Mouse (Mus musculus): ENCODE measurements around the gene Rps6kl1. TPM values are rescaled to one million over a fixed set of nuclear protein-coding genes. Genes with fewer than 3 reads are reported as not detected.

Gene Rps6kl1
- total RNA-seq (2015) (0.04 TPM in 1 of 2 replicates, not detected in the other), total RNA-seq (2017) (0.15 TPM in 1 of 2 replicates, not detected in the other)

DNA sequence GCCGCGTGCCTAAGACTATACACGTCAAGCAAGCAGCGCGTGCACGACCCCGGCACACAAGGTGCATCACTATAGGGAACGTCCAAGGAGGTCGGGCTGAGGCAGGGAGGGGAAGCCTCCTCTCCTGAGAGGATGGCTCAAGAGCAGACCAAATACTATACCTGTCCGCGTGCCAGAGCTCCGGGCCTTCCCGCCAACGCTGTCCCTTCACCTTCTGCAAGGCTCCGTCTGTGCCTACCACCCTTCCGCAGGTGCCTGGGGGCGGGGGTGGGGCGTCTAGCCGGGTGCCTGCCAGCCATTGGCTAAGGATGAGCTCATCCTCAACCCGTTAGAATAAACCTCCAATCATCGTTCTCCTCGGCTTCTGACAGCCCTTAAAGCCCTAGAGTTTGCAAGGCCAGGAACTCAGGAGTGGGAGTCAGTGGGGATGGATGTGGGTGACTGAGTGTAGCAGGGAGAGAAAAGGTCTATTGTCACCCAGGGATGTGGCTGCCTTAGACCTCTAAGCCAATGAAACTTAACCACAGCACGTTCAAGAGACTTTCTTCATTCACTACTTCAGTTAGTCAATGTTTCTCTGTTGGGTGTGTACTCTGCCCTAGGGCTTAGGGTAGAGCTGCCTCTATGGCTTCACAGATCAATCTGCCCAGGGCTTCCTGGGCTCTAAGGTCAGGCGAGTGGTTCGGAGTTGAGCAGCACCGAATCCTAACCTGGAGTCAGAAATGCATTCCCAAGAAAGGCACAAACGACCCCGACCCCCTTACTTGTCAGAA lies at the start of gene Rps6kl1:
Gene Rps6kl1, minus strand, starts transcription at position 263 of the 773 bp plus-strand sequence.
- peak; percentile 55 for ATAC-seq (ENCODE audit: poor library complexity, severe bottlenecking)

DNA sequence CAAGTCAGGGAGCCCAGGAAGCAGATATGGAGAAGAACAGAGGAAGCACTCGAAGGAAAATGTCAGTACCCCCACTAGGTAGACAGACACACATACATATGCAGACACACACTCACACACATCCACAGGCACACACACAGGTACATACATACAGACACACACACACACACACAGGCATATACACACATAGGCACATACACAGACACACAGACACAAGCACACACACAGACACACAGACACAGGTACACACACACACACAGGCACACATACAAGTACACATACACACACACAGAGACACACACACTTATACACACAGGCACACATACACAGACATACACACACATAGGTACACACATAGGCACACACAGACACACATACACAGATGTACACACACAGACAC lies 48.9 kb upstream of the Rps6kl1 start:
- no peak for ATAC-seq (ENCODE audit: poor library complexity, severe bottlenecking)

DNA sequence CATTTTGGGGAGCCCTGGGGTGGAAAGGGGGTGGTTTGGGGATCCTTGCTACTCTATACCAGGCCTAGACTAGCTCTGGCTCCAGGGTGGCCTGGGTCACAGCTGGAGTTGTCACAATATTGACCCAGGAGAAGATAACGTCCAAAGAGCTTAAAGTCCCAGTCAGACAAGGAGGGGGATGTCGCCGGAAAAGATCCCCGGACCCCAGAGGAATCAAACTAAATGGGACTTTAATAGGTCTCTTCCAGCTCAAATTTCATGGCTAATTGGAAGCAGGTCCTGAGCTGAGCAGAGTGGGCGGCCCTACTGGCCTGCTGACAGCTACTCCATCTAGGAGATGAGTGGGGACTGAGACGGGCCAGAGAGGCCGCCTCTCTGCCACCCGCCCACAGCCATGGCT lies 46.9 kb upstream of the Rps6kl1 start:
- no peak for ATAC-seq (ENCODE audit: poor library complexity, severe bottlenecking)

DNA sequence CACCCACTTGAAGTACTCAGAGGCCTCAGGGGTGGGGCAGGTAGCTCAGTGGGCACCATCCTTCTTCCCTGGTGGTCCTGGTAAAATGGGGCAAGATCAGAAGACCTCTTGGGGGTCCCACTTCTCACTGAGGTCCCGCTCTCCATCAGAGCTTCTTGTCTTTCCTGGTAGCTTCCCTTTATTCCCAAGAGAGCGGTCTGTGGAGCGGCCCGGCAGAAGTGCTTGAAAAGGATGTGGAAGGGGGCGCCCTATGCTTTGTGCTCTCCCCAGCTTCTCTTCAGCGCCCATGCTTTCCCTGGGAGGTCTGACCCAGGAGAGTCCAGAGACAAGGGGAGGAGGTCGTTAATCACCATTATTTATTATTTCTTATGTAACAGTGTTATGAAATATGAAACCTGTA lies 46.3 kb upstream of the Rps6kl1 start:
- no peak for ATAC-seq (ENCODE audit: poor library complexity, severe bottlenecking)

DNA sequence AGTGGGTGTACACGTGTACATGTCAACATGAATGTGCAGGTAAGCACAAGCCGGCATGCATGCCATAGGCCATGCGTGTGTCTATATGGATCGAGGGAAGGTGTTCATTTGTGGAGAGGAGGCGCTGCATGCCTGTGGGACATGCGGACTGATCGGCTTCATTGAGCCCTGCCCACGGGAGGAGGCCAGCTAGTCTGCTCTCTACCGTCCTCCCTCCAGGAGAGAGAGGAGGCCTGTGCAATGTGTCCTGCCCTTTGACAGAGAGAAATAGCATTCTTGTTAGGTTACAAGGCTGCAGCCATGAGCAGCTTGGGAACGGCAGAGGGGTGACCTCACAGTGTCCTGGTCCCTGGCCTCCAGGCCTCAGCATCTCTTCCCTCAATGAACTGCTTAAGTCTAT lies 45.1 kb upstream of the Rps6kl1 start:
- no peak for ATAC-seq (ENCODE audit: poor library complexity, severe bottlenecking)

DNA sequence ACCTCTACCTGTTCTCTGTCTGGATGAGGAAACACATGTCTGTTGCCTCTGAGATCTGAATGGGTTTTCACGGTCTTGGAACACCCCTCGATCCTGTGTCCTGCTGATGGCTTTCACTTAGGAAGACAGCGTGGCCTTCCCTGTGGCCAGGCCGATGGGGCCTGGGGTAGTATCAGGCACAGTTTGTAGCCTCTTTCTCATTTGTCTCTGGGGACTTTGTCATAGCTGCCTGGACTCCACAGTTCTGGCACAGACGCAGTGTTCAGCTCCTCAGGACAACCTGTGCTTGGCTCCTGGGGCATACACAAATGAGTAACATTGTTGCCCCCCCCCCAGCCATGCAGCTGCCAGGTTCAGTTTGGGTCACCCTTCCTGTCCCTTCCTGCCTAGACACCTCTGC lies 44.0 kb upstream of the Rps6kl1 start:
- ATAC-seq (ENCODE audit: poor library complexity, severe bottlenecking): no peak

DNA sequence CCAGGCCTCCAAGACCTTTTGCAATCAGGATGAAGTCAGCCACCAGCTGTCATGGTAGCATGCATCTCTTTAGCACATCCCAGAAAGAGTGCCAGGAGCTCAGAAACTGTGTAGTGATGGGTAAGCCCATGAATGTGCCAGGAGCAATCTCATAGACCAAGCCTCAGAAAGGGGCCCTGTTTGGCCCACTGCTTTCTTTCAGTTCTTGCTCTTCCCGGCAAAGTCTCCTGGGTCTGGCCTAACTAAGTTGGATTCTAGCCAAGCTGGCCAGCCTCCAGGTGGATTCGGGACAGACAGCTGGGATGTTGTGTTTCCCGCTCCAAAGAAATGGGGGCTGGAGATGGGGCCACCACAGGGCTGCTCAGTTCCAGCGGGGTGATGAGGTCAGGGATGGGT lies 43.6 kb upstream of the Rps6kl1 start:
- no peak for ATAC-seq (ENCODE audit: poor library complexity, severe bottlenecking)

DNA sequence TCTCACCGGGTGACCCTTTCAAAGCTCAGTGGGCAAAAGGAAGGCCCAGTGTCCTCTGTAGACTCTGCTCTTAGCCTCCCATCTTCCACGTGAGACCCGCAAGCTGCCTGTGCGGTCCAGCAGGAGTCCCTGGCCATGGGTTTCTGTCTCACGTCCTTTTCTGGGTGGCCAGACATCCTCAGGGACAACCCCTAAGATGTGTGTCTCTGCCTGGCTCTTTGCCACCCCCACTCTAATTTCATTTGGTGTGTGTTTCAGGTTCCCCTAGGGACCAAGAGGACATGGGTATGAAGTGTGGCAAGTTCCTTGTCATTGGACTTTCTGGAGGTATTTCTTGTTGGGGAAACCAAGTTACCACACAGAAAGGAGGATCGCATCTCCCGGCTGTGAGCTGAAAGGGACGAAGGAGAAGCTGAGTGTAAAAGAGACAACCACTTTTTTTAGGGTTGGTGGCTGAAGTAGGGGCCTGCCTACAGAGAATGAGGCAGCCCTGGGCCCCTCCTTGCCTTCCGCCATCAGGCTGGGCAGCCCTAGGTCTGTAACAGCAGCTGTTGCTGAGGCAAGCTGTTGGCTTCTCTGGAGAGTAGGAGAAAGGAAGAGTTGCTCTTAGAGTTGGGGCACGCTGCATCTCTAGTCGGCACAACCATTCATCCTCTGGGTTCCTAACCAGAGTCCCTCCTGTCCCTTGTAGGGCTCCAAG lies 43.0 kb upstream of the Rps6kl1 start:
- ATAC-seq (ENCODE audit: poor library complexity, severe bottlenecking): no peak

DNA sequence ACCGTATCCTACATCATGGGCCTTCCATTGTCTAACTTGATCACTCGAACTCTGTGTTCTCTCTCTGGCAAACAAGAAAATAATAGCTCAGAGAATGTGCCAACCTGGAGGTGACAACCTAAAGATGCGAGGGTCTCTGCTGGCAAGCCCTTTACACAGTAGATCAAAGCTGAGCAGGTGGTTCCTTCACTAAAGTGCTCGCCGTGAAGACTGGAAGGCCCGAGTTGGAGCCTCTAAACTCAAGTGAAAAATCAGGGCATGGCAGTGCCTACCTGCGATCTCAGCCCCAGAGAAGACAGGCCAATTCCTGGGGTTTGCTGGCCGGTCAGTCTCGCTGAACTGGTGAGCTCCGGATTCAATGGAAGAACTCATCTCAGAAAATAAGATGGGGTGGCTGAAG lies 42.1 kb upstream of the Rps6kl1 start:
- no peak for ATAC-seq (ENCODE audit: poor library complexity, severe bottlenecking)

DNA sequence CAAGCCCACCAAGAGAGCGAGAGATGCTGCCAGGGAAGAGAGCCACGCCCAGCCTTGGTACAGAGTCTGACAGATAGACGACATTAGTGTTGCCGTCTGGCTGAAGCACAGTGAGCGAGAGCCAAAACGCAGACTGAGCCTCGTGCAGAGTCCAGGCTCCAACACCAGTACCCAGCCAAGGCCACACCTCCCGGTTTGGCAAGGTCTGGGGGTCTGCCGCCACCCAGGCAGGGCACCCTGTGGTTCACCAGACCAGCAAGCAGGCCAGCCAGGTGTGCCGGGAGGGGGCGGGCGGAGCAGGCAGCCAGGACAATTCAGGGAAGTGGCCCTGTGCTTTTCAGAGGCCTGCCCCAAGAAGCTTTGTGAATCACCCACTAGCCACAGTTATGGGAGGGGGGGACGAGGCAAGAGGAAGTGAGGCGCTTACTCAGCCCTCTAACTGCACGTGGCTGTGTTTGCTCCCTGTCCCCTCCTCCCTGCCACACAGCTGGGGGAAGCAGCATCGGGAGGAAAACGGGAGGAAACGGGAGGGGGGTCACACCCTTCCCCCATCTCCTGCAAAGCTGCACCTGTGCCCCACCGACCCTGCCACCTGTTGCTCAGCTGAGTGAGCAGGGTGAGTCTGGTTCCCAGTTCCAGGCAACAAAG lies 41.5 kb upstream of the Rps6kl1 start:
- ATAC-seq (ENCODE audit: poor library complexity, severe bottlenecking): peak; percentile 91

DNA sequence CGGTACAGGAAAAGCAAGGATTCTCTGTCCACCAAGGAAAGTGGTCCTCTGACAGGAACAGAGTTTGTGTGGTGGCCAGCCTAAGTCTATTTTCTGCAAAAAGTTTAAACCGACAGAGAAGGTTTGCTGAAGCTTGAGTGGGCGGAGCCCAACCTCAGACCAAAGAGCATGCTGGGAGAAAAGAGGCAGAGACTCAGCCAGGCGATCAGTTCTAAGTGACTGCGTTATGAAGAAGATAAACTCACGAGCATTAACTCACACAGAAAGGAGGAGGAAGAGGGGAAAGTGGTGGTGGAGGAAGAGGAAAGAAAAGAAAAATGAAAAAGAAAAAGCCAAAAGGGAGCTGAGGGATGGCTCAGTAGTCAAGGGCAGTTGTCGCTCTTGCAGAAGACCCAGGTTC lies 39.2 kb upstream of the Rps6kl1 start:
- ATAC-seq (ENCODE audit: poor library complexity, severe bottlenecking): no peak

DNA sequence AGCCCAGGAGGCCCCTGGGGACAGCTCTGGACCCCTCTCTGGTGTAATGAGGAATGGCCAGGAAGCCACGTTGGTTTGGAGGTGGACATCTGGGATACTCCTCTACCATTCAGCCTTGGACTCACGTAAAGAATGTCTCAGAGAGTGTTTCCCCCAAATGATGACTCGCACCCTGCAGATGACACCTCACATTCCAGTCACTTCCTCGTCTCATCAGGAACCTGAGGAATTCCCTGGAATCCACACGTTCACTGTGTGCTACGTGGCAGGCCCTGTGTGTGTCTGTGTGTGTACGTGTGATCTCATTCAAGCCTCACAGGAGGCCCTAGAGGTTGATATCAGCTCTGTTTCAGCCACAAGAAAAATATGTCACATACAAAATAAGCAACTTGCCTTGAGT lies 35.3 kb upstream of the Rps6kl1 start:
- ATAC-seq (ENCODE audit: poor library complexity, severe bottlenecking): no peak

DNA sequence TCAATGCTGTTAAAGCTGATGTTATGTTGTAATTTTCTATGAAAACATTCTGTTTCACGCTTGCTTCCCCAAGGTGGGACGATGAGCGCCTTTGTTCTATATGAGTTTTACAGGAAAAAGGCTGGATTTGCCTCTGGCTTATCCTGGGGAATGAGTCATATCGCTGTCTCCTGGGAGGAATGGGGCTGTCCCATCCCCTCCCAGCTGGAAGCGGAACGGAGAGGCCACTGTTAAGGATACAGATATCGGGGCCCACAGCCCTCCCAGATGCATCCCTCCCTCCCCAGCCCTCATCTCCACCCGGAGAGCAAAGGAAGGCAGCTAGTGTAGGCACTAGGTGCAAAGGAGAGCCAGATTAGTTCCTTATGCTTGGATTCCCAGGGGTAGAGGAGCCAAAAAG lies 34.7 kb upstream of the Rps6kl1 start:
- ATAC-seq (ENCODE audit: poor library complexity, severe bottlenecking): no peak

DNA sequence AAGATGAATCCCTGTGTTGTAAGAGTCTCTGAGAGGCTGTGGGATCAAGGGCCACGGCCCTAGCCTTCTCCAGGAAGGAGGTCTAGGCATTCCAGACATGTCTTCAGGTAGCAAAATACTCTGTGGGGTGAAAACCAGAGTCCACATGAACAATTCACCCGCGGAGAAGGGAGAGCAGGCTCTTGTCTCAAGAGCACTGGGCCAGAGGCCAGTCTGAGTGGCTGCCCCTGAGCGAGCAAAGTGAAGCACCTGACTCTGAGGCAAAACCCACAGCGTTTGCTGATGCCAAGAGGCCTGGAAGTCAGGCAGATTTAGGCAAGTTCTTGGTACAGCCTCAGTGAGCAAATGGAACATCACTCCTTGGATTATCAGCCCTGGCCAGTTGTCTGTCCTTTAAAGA lies 33.1 kb upstream of the Rps6kl1 start:
- no peak for ATAC-seq (ENCODE audit: poor library complexity, severe bottlenecking)

DNA sequence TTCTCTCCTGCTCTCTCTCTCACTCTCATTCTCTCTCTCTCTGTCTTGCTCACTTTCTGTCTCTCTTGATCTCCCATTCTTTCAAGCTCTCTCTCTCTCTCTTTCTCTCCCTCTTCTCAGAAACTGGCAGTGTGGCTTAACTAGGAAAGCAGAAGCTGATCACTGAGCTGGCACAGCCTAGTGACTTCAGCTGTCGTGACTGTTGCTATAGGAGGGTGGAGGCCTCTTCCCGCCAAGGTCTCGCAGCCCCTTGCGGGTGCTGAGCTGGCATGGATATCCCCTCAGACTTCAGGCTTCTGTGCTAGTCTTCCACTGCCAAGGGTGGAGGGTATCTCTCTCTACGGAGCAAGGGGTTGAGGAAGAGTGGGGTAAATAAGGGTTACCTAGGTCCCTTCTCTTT lies 31.8 kb upstream of the Rps6kl1 start:
- no peak for ATAC-seq (ENCODE audit: poor library complexity, severe bottlenecking)

DNA sequence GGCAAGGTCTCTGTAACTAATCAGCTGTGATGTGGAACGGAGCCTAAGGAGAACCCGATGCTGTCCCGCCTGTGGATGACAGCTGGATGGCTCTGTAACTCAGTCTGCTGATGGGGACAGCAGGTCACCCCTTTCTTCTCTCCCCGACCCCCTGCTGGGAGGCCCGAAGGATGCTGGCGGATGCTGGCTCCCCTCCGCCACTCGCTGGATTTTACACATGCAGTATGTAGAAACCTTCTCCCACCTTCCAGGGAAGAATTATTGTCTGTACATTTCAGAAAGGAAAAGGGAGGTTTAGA lies 31.2 kb upstream of the Rps6kl1 start:
- ATAC-seq (ENCODE audit: poor library complexity, severe bottlenecking): no peak

DNA sequence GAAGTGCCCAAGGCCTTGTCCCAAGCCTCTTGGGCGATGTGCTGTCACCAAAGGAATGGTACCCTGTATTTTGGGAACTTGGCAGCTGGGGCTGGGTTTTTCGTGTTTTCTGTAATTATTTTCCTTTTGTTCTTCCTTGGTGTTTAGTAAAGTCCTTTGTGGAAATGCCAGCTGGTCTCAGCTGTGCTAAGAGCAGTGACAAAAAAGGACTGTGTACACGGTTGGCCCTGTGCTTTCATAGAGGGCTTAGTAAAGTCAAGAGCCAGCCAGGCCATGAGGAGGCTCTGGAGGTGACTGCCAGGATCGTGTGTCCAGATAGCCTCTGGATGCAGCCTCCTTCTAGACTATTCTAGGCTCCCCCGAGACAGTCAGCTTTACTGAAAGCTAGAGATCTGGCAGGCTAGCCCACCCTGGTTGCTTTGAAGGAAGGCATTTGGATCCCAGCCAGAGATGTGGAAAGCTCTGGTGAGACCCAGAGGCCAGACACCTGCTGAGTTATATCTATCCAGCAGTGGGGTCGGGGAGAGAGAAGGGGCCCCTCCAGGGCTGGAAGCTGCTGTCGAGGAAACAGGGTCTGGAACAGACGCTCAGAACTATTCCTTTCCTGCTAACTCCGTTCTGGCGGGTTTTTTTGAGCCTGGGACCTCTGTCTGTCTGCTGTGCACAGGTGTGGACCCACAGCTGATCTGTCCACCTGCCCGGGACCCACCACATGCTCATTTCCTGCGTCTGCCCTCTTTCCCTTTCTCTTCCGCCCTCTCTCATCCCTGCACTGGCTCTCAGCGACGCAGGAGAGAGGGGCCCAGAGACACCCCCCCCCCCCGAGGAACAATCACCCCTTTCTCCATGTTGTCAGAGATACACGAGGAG lies 30.6 kb upstream of the Rps6kl1 start:
- ATAC-seq (ENCODE audit: poor library complexity, severe bottlenecking): no peak

DNA sequence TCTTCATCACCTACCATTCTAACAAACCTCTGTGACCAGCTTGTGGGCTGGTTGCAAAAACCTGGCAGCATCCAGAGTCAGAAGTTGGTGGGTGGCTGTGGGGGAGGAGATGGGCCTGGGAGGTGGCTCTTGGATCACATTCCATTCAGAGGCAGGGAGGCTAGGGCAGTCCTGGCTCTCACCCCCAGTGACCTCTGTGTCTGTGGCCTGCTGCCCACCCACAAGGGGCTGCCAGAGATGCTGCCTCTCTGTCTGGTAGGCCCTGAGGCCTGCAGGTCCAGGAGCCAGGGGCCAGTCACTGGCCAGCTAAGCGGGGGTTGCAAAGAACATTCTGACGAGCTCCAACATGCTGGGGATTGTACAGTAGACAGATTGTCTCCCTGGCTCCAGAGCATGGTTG lies 27.2 kb upstream of the Rps6kl1 start:
- no peak for ATAC-seq (ENCODE audit: poor library complexity, severe bottlenecking)

DNA sequence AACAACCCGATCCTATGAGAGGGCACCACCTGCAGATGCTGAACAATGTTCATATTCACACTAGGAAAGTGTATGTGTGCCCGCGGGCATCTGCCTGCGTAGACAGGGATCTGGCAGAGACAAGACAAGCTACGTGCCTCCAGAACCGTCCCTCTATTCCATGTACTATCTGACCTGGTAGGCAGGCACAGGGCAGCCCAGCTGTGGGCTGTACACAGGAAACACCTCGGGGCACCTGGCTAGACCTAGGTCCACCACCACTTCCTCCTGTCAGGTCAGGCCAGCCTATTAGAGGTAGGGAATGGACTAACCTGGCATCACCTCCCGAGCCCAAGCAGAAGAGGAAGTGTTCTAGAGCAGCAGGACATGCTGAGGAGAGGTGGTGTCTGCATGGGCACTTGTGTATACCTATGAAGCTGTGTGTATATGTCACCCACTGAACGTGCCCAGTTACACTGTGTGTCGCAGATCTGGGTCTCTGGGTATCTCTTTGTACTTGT lies 26.7 kb upstream of the Rps6kl1 start, which contains the start of gene Pgf:
Gene Pgf, minus strand, starts transcription at position 51 of the 500 bp plus-strand sequence.
- ATAC-seq (ENCODE audit: poor library complexity, severe bottlenecking): peak; percentile 74

DNA sequence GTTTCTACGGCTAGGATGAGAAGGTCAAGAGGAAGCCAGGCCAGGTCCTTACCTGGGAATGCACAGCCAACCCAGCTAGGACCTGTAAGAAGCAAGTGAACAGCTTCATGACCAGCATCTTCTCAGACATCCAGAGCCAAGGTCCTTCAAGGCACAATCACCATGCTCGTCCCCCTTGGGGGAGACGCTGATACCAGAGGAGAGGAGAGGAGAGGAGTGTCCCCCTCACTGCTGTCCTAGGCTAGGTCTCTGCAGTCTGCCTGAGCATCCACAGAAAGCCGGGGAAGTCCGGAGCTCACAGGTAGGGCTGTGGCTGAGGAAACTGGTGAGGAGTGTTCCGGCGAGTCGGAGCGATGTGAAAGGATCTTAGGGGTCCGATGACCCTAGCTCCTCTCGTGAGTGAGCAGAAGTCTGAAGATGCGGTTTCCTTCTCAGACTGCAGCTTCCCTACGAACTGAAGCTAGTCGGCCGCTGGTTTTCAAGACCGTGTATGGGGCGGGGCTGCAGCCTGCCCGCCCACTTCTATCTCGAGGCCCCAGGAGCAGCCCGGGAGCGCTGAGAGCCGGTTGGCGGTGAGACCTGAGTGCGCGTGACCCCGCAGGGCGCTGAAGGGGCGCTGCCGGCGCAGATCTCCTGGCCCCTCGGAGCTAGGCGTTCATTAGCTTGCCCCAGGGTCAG lies 25.9 kb upstream of the Rps6kl1 start:
- ATAC-seq (ENCODE audit: poor library complexity, severe bottlenecking): peak; percentile 79

All from megakaryocyte, adult 5-6 weeks (primary cell).